Mouse (Mus musculus) erythroblast, embryonic 14.5 days (primary cell): Measurements from ENCODE around the gene Slc26a1. TPM values are rescaled to one million over a fixed set of nuclear protein-coding genes. Genes with fewer than 3 reads are reported as not detected.

Source experiments
- H3K27me3 ChIP-seq: 2 replicates; pipeline ENCODE4 v1.6.1; 2012; ENCODE audit warnings: inconsistent platforms; ENCODE audit not compliant: control insufficient read depth
- H3K36me3 ChIP-seq: 2 replicates; pipeline ENCODE4 v1.6.1; 2012; ENCODE audit warnings: mild to moderate bottlenecking, inconsistent platforms; ENCODE audit not compliant: control insufficient read depth
- H3K4me1 ChIP-seq: 2 replicates; pipeline ENCODE4 v1.6.1; 2012; ENCODE audit warnings: inconsistent platforms; ENCODE audit not compliant: control insufficient read depth
- H3K4me3 ChIP-seq: replicated peaks from 2 replicates; pipeline ENCODE3; 2012; ENCODE audit warnings: moderate library complexity, mild to moderate bottlenecking, inconsistent platforms
- H3K9me3 ChIP-seq: 2 replicates; pipeline ENCODE4 v1.6.1; 2012; ENCODE audit warnings: low read length, inconsistent platforms, mixed read lengths; ENCODE audit not compliant: control insufficient read depth
- GATA1 ChIP-seq: IDR thresholded peaks from 2 replicates; pipeline ENCODE4 v1.6.1; 2012; ENCODE audit warnings: low read length, inconsistent platforms, mixed read lengths
- TAL1 ChIP-seq: IDR thresholded peaks from 3 replicates; pipeline ENCODE4 v1.6.1; 2012; ENCODE audit warnings: low read length, inconsistent platforms, mixed read lengths
- polyA plus RNA-seq: library from polyadenylated mRNA; stranded (reverse); fragments of >175 nt; gene quantifications from 2 replicates; pipeline ENCODE4 v1.2.3, GENCODE M21; 2012

The Slc26a1 gene
- polyA plus RNA-seq, 1 experiment: 0.47 TPM

GRCm38 (mm10) chr5:108667370-108667769 is 8.0 kb downstream of the Slc26a1 start:
- Histone ChIP-seq H3K9me3 (no peaks in the 10 kb centered on the region), H3K4me3 (no peak overlapping the region), H3K27me3 (no peaks in the 10 kb centered on the region), H3K36me3 (peaks cover 20% of the 10 kb centered on the region), H3K4me1 (peaks cover 44% of the 10 kb centered on the region)
- TF ChIP-seq GATA1 (no peak), TAL1 (no peak)

- no peaks in the 10 kb centered on the region; the same call in 1 of the 2 replicates for H3K36me3 ChIP-seq
- H3K27me3 ChIP-seq: no peaks in the 10 kb centered on the region
- H3K4me1 ChIP-seq: peaks cover 34% of the 10 kb centered on the region
- no peak overlapping the region for H3K4me3 ChIP-seq
- no peak for TF ChIP-seq TAL1
- no peak for TF ChIP-seq GATA1
- H3K9me3 ChIP-seq: no peaks in the 10 kb centered on the region
These were observed 10.3 kb downstream of the Slc26a1 start for GRCm38 (mm10) chr5:108665066-108665465.

GRCm38 (mm10) chr5:108662772-108663171 is 12.6 kb downstream of the Slc26a1 start:
- H3K9me3 ChIP-seq: no peaks in the 10 kb centered on the region
- TF ChIP-seq TAL1: no peak
- no peak for TF ChIP-seq GATA1

GRCm38 (mm10) chr5:108660632-108661268 is 14.6 kb downstream of the Slc26a1 start:
- peaks cover 25% of the 10 kb centered on the region for H3K36me3 ChIP-seq
- peaks cover 36% of the 10 kb centered on the region for H3K4me1 ChIP-seq
- no peaks in the 10 kb centered on the region for H3K27me3 ChIP-seq
- TF ChIP-seq GATA1: no peak
- no peak for TF ChIP-seq TAL1
- peak overlapping the region; percentile 84 for H3K4me3 ChIP-seq
- no peaks in the 10 kb centered on the region for H3K9me3 ChIP-seq

More at GRCm38 (mm10) chr5:108662772-108663171, 12.6 kb downstream of the Slc26a1 start:
- H3K4me1 ChIP-seq: peaks cover 32% of the 10 kb centered on the region
- peaks cover 8% of the 10 kb centered on the region for H3K36me3 ChIP-seq
- H3K27me3 ChIP-seq: no peaks in the 10 kb centered on the region
- H3K4me3 ChIP-seq: no peak overlapping the region

- Histone ChIP-seq H3K4me1 (peaks cover 36% of the 10 kb centered on the region), H3K27me3 (no peaks in the 10 kb centered on the region), H3K36me3 (peaks cover 32% of the 10 kb centered on the region), H3K9me3 (no peaks in the 10 kb centered on the region), H3K4me3 (peak within 1 kb of the TSS; percentile 84)
- TF ChIP-seq GATA1: no peak
- TF ChIP-seq TAL1: no peak
These were observed 15.4 kb downstream of the Slc26a1 start, which contains the start of gene Idua for GRCm38 (mm10) chr5:108659698-108660631. Gene Idua (plus strand): TSS chr5:108660331.

- Histone ChIP-seq H3K36me3 (peaks cover 46% of the 10 kb centered on the region), H3K4me3 (no peak overlapping the region), H3K9me3 (no peaks in the 10 kb centered on the region), H3K27me3 (no peaks in the 10 kb centered on the region), H3K4me1 (peaks cover 36% of the 10 kb centered on the region)
- no peak for TF ChIP-seq GATA1
- TF ChIP-seq TAL1: no peak
These were observed 16.8 kb downstream of the Slc26a1 start for GRCm38 (mm10) chr5:108658611-108659010.

GRCm38 (mm10) chr5:108657406-108657805 is 18.0 kb downstream of the Slc26a1 start:
- Histone ChIP-seq H3K36me3 (peaks cover 58% of the 10 kb centered on the region), H3K27me3 (no peaks in the 10 kb centered on the region), H3K4me1 (peaks cover 36% of the 10 kb centered on the region), H3K4me3 (no peak overlapping the region), H3K9me3 (no peaks in the 10 kb centered on the region)
- TF ChIP-seq TAL1 (no peak), GATA1 (no peak)

- no peaks in the 10 kb centered on the region for H3K27me3 ChIP-seq
- H3K36me3 ChIP-seq: peaks cover 69% of the 10 kb centered on the region
- H3K4me3 ChIP-seq: no peak overlapping the region
- TF ChIP-seq GATA1: no peak
- no peak for TF ChIP-seq TAL1
- H3K4me1 ChIP-seq: peaks cover 34% of the 10 kb centered on the region
- no peaks in the 10 kb centered on the region for H3K9me3 ChIP-seq
These were observed 19.3 kb downstream of the Slc26a1 start for GRCm38 (mm10) chr5:108655891-108656650.

- H3K27me3 ChIP-seq: no peaks in the 10 kb centered on the region
- peaks cover 31% of the 10 kb centered on the region for H3K4me1 ChIP-seq
- TF ChIP-seq TAL1: no peak
- no peak for TF ChIP-seq GATA1
- no peaks in the 10 kb centered on the region for H3K9me3 ChIP-seq
- H3K4me3 ChIP-seq: no peak overlapping the region
- H3K36me3 ChIP-seq: peaks cover 76% of the 10 kb centered on the region
These were observed 20.0 kb downstream of the Slc26a1 start for GRCm38 (mm10) chr5:108655381-108655780.
